Mouse (Mus musculus) stomach, postnatal 0 days (tissue): ENCODE measurements around the gene Snn.

Experiments used
- CTCF ChIP-seq: IDR thresholded peaks from 2 replicates; pipeline ENCODE4 v1.5.1; 2016; ENCODE audit warnings: antibody characterized with exemption, low read depth, mild to moderate bottlenecking, moderate library complexity
- EP300 ChIP-seq: optimal IDR thresholded peaks from 2 replicates; pipeline ENCODE3; 2016; ENCODE audit warnings: antibody characterized with exemption

GRCm38 (mm10) chr16:11064341-11064740, 3.6 kb downstream of the Snn start:
- TF ChIP-seq CTCF = no peak
- no peak for TF ChIP-seq EP300
